Mouse (Mus musculus) E14TG2a.4 (cell line): ENCODE data around the gene Pde6h.

Source experiments
- H3K27me3 ChIP-seq: 2 replicates; pipeline ENCODE4 v1.6.1; 2014; ENCODE audit warnings: low read length, control low read depth; ENCODE audit not compliant: insufficient read depth
- H3K36me3 ChIP-seq: 2 replicates; pipeline ENCODE4 v1.6.1; 2014; ENCODE audit warnings: low read length, control low read depth; ENCODE audit not compliant: insufficient read depth
- H3K4me1 ChIP-seq: replicated peaks from 2 replicates; pipeline ENCODE4 v1.6.1; 2014; ENCODE audit warnings: low read depth, low read length, control low read depth
- H3K4me3 ChIP-seq: replicated peaks from 2 replicates; pipeline ENCODE4 v1.5.1; 2014; ENCODE audit warnings: mild to moderate bottlenecking, low read length
- H3K9me3 ChIP-seq: 2 replicates; pipeline ENCODE4 v1.6.1; 2014; ENCODE audit warnings: low read length, control low read depth
- CTCF ChIP-seq: conservative IDR thresholded peaks from 2 replicates; pipeline ENCODE4 v1.5.1; 2014; ENCODE audit warnings: low read length
- NANOG ChIP-seq: IDR thresholded peaks from 2 replicates; pipeline ENCODE4 v1.6.1; 2014; ENCODE audit warnings: borderline replicate concordance, low read length, mixed read lengths
- POU5F1 ChIP-seq: IDR thresholded peaks from 2 replicates; pipeline ENCODE4 v1.6.1; 2014; ENCODE audit warnings: low read length, borderline replicate concordance

Gene Pde6h

DNA sequence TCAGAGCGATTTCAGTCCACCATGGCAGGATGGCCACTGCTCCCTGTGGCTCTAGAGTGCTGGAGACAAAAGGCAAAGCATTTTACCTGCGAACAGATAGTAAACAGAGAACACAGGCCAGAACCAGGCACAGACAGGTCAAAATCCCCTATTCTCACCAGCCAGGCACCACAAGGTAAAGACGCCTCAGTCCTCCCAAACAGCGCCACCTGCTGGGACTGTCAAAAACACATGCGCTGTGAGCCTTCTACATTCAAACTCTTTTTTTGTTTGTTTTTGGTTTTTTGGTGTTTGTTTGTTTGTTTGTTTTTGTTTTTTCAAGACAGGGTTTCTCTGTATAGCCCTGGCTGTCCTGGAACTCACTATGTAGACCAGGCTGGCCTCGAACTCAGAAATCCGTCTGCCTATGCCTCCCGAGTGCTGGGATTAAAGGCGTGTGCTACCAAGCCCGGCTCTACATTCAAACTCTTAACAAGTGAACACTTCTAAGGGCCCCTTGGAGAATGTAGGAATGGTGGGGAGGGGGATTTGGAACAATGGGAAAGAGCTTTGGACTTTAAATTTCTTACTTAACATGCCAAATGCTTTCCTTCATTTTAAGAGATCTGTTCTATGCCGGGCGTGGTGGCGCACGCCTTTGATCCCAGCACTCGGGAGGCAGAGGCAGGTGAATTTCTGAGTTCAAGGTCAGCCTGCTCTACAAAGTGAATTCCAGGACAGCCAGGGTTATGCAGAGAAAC is 76.2 kb downstream of the Pde6h start:
- Histone ChIP-seq H3K4me1 (peaks cover 12% of the 10 kb centered on the region), H3K36me3 (no peaks in the 10 kb centered on the region), H3K9me3 (peaks cover 18% of the 10 kb centered on the region), H3K4me3 (no peak overlapping the region), H3K27me3 (peaks cover 3% of the 10 kb centered on the region; the same call in 1 of the 2 replicates)
- TF ChIP-seq CTCF (peak; percentile 56), POU5F1 (no peak), NANOG (no peak)

- Histone ChIP-seq H3K36me3 (no peaks in the 10 kb centered on the region), H3K4me1 (peaks cover 5% of the 10 kb centered on the region), H3K9me3 (peaks cover 18% of the 10 kb centered on the region), H3K4me3 (no peak overlapping the region), H3K27me3 (peaks cover 3% of the 10 kb centered on the region; the same call in 1 of the 2 replicates)
- TF ChIP-seq NANOG: no peak
- no peak for TF ChIP-seq POU5F1
- TF ChIP-seq CTCF: no peak
These were observed 77.1 kb downstream of the Pde6h start for GRCm38 (mm10) chr6:137000706-137001105.

GRCm38 (mm10) chr6:137001267-137002168 is 77.9 kb downstream of the Pde6h start:
- H3K4me3 ChIP-seq: no peak overlapping the region
- H3K27me3 ChIP-seq: no peaks in the 10 kb centered on the region
- peaks cover 5% of the 10 kb centered on the region for H3K4me1 ChIP-seq
- H3K9me3 ChIP-seq: peaks cover 18% of the 10 kb centered on the region
- TF ChIP-seq NANOG (no peak), POU5F1 (no peak), CTCF (no peak)
- no peaks in the 10 kb centered on the region for H3K36me3 ChIP-seq

GRCm38 (mm10) chr6:137002169-137002514 is 78.5 kb downstream of the Pde6h start:
- Histone ChIP-seq H3K36me3 (no peaks in the 10 kb centered on the region), H3K9me3 (peaks cover 24% of the 10 kb centered on the region), H3K27me3 (no peaks in the 10 kb centered on the region), H3K4me1 (peaks cover 5% of the 10 kb centered on the region), H3K4me3 (no peak overlapping the region)
- TF ChIP-seq NANOG: no peak
- no peak for TF ChIP-seq CTCF
- TF ChIP-seq POU5F1: no peak

DNA sequence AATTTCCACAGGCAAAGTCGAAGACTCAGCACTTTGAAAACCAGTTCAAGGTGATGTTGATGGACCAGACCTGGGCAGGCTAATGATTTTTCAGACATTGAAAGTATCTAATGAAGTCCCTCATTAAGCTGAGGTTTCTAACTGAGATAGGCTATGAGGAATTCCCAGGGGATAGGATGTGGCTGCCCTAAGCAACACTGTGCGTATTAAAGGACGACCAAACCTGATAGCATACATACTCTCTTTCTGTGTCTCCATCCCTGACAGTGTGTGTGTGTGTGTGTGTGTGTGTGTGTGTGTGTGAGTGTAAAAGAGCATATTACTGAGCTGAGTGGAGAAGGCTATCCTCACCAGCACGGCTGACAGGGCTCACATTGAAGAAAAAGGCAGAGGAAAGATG is 80.7 kb downstream of the Pde6h start:
- no peaks in the 10 kb centered on the region for H3K27me3 ChIP-seq
- TF ChIP-seq CTCF (no peak), POU5F1 (no peak), NANOG (no peak)
- H3K4me1 ChIP-seq: peaks cover 5% of the 10 kb centered on the region

DNA sequence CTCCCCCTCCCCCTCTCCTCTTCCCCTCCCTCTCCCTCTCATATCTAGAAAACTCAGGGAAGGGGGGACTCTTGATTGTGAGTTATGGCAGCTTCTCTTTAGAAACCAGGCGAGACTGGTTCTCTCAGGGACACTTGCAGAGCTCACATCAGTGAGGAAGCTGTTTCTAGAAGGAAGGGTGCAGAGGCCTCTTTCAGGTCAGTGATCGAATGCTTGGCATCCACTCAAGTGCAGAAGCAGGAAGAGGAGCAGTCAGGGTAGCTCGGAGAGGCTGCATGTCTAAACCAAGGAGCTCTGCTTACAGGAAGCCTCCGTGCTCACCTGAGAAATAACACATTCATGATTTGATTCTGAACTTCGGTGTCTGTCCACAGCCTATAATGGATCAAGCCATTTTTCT is 87.6 kb downstream of the Pde6h start:
- Histone ChIP-seq H3K9me3 (peaks cover 21% of the 10 kb centered on the region), H3K4me3 (no peak overlapping the region), H3K4me1 (no peaks in the 10 kb centered on the region), H3K36me3 (no peaks in the 10 kb centered on the region), H3K27me3 (no peaks in the 10 kb centered on the region)
- TF ChIP-seq POU5F1 (no peak), NANOG (no peak), CTCF (no peak)

More for the DNA sequence above, 80.7 kb downstream of the Pde6h start:
- peaks cover 39% of the 10 kb centered on the region for H3K9me3 ChIP-seq
- H3K36me3 ChIP-seq: no peaks in the 10 kb centered on the region
- H3K4me3 ChIP-seq: no peak overlapping the region

DNA sequence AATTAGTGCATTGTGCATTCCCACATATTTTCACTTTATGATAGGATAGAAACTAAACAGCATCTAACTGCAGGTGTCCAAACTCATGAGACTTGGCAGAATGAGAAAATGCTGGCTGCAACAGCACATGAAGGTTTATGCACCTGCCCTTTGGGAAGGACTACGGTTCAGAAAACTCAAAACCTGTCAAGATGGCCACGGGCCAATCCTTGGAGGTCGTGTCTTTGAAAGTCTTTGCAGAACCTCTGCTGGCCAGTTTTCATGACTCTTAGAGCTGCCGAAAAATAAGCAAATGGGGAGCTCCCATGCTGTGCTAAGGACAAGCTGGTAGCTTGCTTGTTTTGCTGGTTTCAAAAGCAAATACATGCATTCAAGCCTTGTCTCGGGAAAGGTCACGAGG is 90.7 kb downstream of the Pde6h start:
- no peaks in the 10 kb centered on the region for H3K36me3 ChIP-seq
- TF ChIP-seq POU5F1: no peak
- no peak for TF ChIP-seq CTCF
- no peak for TF ChIP-seq NANOG
- no peak overlapping the region for H3K4me3 ChIP-seq
- H3K4me1 ChIP-seq: no peaks in the 10 kb centered on the region
- no peaks in the 10 kb centered on the region for H3K9me3 ChIP-seq
- no peaks in the 10 kb centered on the region for H3K27me3 ChIP-seq

DNA sequence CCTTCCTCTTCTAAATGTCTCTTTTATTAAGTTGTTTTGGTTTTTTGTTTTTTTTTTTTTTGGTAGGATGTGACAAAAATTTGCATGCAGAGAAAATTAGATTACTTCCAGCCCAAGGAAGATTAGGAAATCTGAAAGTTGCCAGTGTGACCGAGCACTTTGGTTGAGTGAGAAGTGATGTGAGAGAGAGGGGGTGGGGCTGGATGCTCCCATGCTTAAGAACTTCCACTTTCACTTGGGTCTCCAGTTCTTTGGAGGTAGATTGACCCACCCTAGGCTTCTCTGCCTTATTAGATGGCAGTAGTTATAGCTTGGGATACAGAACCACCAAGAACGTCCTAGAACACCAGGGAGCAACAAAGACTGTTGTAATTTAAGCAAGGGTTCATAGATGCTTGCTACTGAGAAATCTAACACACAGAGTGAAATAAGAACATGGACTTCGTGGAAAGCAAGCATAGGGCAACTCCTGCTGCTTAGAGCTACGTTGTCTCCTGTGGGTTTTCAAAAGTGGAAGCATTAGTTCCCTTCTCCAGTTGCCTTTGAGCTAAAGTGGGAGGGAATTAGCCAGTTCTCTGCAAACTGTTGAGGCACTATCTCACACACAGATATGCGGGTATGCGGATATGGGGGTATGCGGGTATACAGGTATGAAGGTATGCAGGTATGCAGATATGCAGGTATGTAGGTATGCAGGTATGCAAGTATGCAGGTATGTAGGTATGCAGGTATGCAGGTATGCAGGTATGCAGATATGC is 93.8 kb downstream of the Pde6h start:
- H3K9me3 ChIP-seq: no peaks in the 10 kb centered on the region
- H3K36me3 ChIP-seq: no peaks in the 10 kb centered on the region
- 0 out of 2 replicates have a peak, but pooled peaks cover 3% of the 10 kb centered on the region for H3K27me3 ChIP-seq
- TF ChIP-seq POU5F1: peak; percentile 47; the same call in 1 of the 2 replicates
- TF ChIP-seq NANOG: no peak
- no peaks in the 10 kb centered on the region for H3K4me1 ChIP-seq
- no peak overlapping the region for H3K4me3 ChIP-seq
